Mouse (Mus musculus) neural tube, embryonic 13.5 days (tissue): ENCODE measurements at regions not wholly inside any gene's neighbourhood (a gene's known extent, or its start where the extent isn't known, plus 50 kb on each side); places are given as distances from the start of the nearest gene placed in this dataset.
A peak's percentile ranks its signal among the peaks of the same experiment; 100 is the strongest.
"Not testable (repeated sequence)": the region's sequence is repeated elsewhere in the genome, so short reads cannot be mapped to it uniquely, and the experiment has no call there.

ENCODE experiments used
- ATAC-seq: fragments of 200-750 bp; cut with Nextera tagmentation; 2 replicates; pipeline ENCODE4 v1.8.0; 2017; ENCODE audit warnings: low read depth, mild to moderate bottlenecking, moderate TSS enrichment, moderate library complexity
- H3K27ac ChIP-seq: fragments of 300-500 bp; sonication (generic); replicated peaks from 2 replicates; pipeline ENCODE4 v1.5.1; 2015; ENCODE audit warnings: moderate library complexity, mild to moderate bottlenecking, inconsistent platforms
- H3K27me3 ChIP-seq: fragments of 300-500 bp; sonication (generic); 2 replicates; pipeline ENCODE4 v1.6.1; 2015; ENCODE audit warnings: mild to moderate bottlenecking, inconsistent platforms
- H3K36me3 ChIP-seq: fragments of 300-500 bp; sonication (generic); 2 replicates; pipeline ENCODE4 v1.6.1; 2015; ENCODE audit warnings: mild to moderate bottlenecking, inconsistent platforms
- H3K4me1 ChIP-seq: fragments of 300-500 bp; sonication (generic); replicated peaks from 2 replicates; pipeline ENCODE4 v1.6.1; 2015; ENCODE audit warnings: inconsistent platforms
- H3K4me2 ChIP-seq: fragments of 300-500 bp; sonication (generic); 2 replicates; pipeline ENCODE4 v1.6.1; 2015; ENCODE audit warnings: inconsistent platforms, mild to moderate bottlenecking, moderate library complexity
- H3K4me3 ChIP-seq: fragments of 300-500 bp; sonication (generic); 2 replicates; pipeline ENCODE4 v1.5.1; 2015; ENCODE audit warnings: mild to moderate bottlenecking, inconsistent platforms
- H3K9ac ChIP-seq: fragments of 300-500 bp; sonication (generic); 2 replicates; pipeline ENCODE4 v1.6.1; 2015; ENCODE audit warnings: moderate library complexity, mild to moderate bottlenecking, inconsistent platforms
- H3K9me3 ChIP-seq: fragments of 300-500 bp; sonication (generic); 2 replicates; pipeline ENCODE4 v1.6.1; 2016; ENCODE audit warnings: inconsistent platforms
- WGBS: fragments of 180-500 bp; shearing (Covaris S2); methylation state at CpG from one replicate; pipeline ENCODE4 v1.1.7; 2015; 5-methylcytosine and 5-hydroxymethylcytosine counted together

- no peak for ATAC-seq
- Histone ChIP-seq H3K4me3 (no peak overlapping the region), H3K27ac (no peak overlapping the region), H3K4me1 (no peaks in the 10 kb centered on the region), H3K36me3 (no peaks in the 10 kb centered on the region), H3K9me3 (no peaks in the 10 kb centered on the region), H3K4me2 (no peak overlapping the region), H3K9ac (no peak overlapping the region), H3K27me3 (no peaks in the 10 kb centered on the region)
These were observed 123.0 kb downstream of the Sgo2b start for GRCm38 (mm10) chr8:63829096-63829495.

DNA sequence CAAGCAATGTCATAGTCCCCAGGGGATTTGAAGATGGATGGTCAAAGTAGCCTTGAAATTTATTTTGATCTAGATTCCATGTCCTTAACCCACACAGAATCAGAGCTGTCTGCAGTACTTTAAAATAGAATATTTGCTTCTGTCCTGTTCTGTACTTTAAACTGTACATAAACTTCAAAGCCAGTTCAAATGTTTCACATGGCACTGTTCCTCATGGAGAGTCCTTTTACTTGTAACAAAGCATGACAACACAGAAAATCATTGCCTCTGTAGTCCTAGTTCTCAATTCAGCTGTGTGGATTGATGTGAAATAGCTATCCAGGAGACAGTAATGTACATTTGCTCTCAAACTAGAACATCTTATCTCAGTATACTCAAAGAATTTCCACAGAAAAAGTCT is 123.9 kb downstream of the Sgo2b start:
- H3K4me3 ChIP-seq: no peak overlapping the region
- H3K27me3 ChIP-seq: no peaks in the 10 kb centered on the region
- H3K4me1 ChIP-seq: no peaks in the 10 kb centered on the region
- H3K9me3 ChIP-seq: no peaks in the 10 kb centered on the region
- H3K36me3 ChIP-seq: no peaks in the 10 kb centered on the region
- no peak overlapping the region for H3K9ac ChIP-seq
- ATAC-seq: no peak
- no peak overlapping the region for H3K4me2 ChIP-seq
- no peak overlapping the region for H3K27ac ChIP-seq

DNA sequence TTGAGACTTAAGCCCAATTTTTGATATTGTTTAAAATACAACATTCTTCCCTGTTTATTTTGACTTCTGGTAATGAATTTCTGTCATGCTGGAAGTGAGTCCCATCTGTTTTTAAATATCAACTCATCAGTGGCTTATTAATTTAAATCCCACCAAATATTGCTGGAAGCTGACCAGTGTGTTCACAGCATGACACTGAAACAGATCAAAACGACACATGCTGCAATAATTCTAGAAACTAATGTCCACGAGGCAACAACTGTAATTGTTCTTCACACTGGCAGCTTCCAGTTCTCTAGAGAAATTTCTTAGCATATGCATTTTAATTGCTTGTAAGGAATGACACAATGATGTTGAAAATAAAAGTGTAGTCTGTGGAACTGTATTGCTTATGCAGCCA is 167.6 kb downstream of the Sgo2b start:
- Histone ChIP-seq H3K27me3 (no peaks in the 10 kb centered on the region), H3K4me2 (no peak overlapping the region), H3K9ac (no peak overlapping the region), H3K4me3 (no peak overlapping the region), H3K4me1 (no peaks in the 10 kb centered on the region), H3K9me3 (no peaks in the 10 kb centered on the region), H3K27ac (no peak overlapping the region), H3K36me3 (no peaks in the 10 kb centered on the region)
- no peak for ATAC-seq
- WGBS: 24% methylated on average over 2 of the region's 2 CpGs

GRCm38 (mm10) chr8:63760891-63761290 is 191.2 kb downstream of the Sgo2b start:
- Histone ChIP-seq H3K36me3 (no peaks in the 10 kb centered on the region), H3K27ac (no peak overlapping the region), H3K4me3 (no peak overlapping the region), H3K4me1 (no peaks in the 10 kb centered on the region), H3K4me2 (no peak overlapping the region), H3K9ac (no peak overlapping the region), H3K9me3 (no peaks in the 10 kb centered on the region), H3K27me3 (no peaks in the 10 kb centered on the region)
- ATAC-seq: no peak

GRCm38 (mm10) chr8:63759931-63760330 is 192.1 kb downstream of the Sgo2b start:
- H3K27me3 ChIP-seq: not testable (repeated sequence)
- 66% methylated on average over 4 of the region's 4 CpGs for WGBS

GRCm38 (mm10) chr8:63755236-63755635 is 196.8 kb downstream of the Sgo2b start:
- Histone ChIP-seq H3K9me3 (no peaks in the 10 kb centered on the region), H3K9ac (no peak overlapping the region), H3K27ac (no peak overlapping the region), H3K4me3 (no peak overlapping the region), H3K27me3 (0 out of 2 replicates have a peak, but pooled peaks cover 4% of the 10 kb centered on the region), H3K4me2 (no peak overlapping the region), H3K36me3 (no peaks in the 10 kb centered on the region), H3K4me1 (peaks cover 7% of the 10 kb centered on the region; the same call in 1 of the 2 replicates)
- ATAC-seq: peak; percentile 67

More at GRCm38 (mm10) chr8:63759931-63760330, 192.1 kb downstream of the Sgo2b start:
- not testable (repeated sequence) for H3K4me3 ChIP-seq, H3K27ac ChIP-seq, H3K4me1 ChIP-seq, H3K36me3 ChIP-seq, H3K9ac ChIP-seq, ATAC-seq, H3K9me3 ChIP-seq, H3K4me2 ChIP-seq

DNA sequence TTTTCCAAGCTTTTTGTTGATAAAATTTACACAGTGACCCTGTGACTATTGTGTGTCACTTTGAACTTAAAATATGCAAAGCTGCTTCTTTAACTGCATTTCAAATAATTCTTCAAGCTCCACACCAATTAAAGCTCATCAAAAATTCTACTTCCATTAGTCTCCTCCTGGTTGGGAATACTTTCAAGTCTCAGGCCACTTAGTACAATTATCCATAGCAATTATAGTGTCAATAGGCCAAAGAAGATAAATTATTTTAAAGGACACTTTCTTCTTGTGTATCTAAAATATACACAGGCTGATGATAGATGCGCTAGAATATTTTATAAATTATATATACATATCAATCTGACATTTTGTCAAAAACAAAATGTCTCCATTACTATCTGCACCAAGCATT is 197.2 kb downstream of the Sgo2b start:
- Histone ChIP-seq H3K27me3 (0 out of 2 replicates have a peak, but pooled peaks cover 4% of the 10 kb centered on the region), H3K27ac (no peak overlapping the region), H3K36me3 (no peaks in the 10 kb centered on the region), H3K4me3 (no peak overlapping the region), H3K4me1 (peaks cover 7% of the 10 kb centered on the region; the same call in 1 of the 2 replicates), H3K9ac (no peak overlapping the region), H3K9me3 (no peaks in the 10 kb centered on the region), H3K4me2 (no peak overlapping the region)
- no peak for ATAC-seq
- WGBS: 79% methylated on average over 1 of the region's 1 CpGs

DNA sequence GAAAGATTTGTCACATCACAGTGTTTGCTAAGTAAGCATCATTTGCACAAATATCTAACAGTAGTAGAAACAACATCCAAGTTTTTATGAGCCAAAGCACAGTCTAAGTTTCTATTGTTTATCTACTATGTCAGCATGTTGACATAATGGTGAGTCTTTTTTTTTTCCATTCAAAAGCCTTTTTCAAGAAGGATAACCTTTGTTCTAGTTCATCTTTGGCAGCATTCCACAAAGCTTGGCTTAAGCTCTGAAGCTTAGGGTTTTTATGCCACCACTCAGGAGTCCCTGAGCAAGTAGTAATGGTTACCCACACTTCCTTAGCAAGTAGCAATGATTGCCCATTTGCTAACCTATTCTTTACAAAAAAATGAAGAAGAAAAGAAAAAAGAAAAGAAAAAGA is 198.8 kb downstream of the Sgo2b start:
- Histone ChIP-seq H3K4me3 (no peak overlapping the region), H3K4me1 (peaks cover 7% of the 10 kb centered on the region; the same call in 1 of the 2 replicates), H3K27ac (no peak overlapping the region), H3K9me3 (no peaks in the 10 kb centered on the region), H3K4me2 (no peak overlapping the region), H3K36me3 (no peaks in the 10 kb centered on the region), H3K27me3 (0 out of 2 replicates have a peak, but pooled peaks cover 4% of the 10 kb centered on the region), H3K9ac (no peak overlapping the region)
- ATAC-seq: no peak

DNA sequence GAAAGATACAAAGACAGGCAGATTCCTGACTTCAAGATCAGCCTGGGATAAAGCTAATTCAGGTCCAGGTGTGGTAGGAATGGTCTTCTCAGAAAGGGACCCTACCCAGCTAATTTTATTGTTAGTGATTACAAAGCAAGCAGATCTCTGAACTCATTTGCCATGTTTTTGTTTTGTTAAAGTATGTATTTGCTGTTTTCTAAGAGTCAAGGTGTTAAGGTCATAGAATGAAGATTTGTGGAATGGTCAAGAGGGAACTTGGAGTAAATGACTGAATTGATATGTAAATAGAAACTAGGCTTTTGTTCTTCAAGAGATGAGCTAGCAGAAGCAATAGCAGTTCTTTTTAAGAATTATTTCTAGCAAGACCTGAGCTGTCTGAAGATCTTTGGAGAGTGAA is 217.6 kb downstream of the Sgo2b start:
- H3K36me3 ChIP-seq: no peaks in the 10 kb centered on the region
- no peak for ATAC-seq
- no peak overlapping the region for H3K4me2 ChIP-seq
- H3K27ac ChIP-seq: no peak overlapping the region
- H3K9ac ChIP-seq: no peak overlapping the region
- no peaks in the 10 kb centered on the region for H3K27me3 ChIP-seq
- no peaks in the 10 kb centered on the region for H3K9me3 ChIP-seq
- H3K4me3 ChIP-seq: no peak overlapping the region
- no peaks in the 10 kb centered on the region for H3K4me1 ChIP-seq

DNA sequence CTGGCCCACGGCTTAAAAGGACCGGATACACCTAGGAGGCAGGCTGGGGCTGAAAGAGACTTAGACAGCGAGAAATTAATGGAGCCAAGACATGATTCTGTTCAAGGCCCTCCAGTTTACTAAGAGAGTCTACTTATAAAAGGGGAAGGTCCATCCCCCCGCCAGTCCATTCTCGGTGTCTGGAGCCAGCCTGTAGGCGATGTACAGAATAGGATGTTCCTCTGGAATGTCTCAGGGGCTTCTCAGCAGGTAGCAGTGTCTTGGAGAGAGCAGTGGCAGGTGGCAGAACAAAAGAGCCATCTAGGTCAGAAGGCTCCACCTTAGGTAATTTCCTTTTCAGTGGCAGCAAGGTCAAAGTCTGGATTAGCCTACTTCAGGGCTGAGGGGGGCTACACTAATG is 221.3 kb downstream of the Sgo2b start:
- H3K4me1 ChIP-seq, ATAC-seq, H3K9me3 ChIP-seq, H3K4me2 ChIP-seq, H3K9ac ChIP-seq, H3K36me3 ChIP-seq, H3K4me3 ChIP-seq, H3K27me3 ChIP-seq, H3K27ac ChIP-seq: not testable (repeated sequence)
- WGBS: 85% methylated on average over 6 of the region's 6 CpGs
